Mouse (Mus musculus): ENCODE results near the gene Sobp. TPM values are rescaled to one million over a fixed set of nuclear protein-coding genes. Genes with fewer than 3 reads are reported as not detected.

Gene Sobp
- polyA plus RNA-seq, 1 experiment from 2014 or later: 0.27 TPM

DNA sequence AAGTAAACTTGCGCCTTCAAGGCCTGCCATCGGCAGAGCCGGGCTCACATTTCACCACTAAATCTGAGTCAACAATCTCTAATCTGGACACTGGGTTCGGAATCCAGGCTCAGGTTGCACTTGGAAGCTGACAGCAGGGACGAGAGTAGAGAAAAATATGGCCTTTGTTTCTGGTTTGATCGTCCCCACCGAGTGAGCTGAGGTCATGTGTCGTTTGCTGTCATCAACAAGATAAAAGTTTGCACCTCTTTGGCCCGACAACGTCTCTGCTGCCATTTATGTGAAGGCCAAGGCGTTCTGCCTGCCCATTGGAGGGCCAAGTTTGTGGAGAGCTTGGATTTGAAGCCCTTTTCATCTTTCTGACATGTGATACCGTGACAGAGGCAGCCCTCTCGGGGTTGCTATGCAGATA, 178.8 kb downstream of the Sobp start:
- no peak for ATAC-seq
- no peaks in the 10 kb centered on the region for H3K27me3 ChIP-seq
- no peak for TF ChIP-seq CTCF (IDR thresholded peaks at IDR 0.05)
- CTCF ChIA-PET: no interaction called here
- POLR2A ChIA-PET: no interaction called here
- no peak for DNase-seq (ENCODE audit: low read depth, low spot score)
- in situ Hi-C loops (cut with MboI; ENCODE audit: low pct_unique_long_range_greater_than_20kb): no loop called here

DNA sequence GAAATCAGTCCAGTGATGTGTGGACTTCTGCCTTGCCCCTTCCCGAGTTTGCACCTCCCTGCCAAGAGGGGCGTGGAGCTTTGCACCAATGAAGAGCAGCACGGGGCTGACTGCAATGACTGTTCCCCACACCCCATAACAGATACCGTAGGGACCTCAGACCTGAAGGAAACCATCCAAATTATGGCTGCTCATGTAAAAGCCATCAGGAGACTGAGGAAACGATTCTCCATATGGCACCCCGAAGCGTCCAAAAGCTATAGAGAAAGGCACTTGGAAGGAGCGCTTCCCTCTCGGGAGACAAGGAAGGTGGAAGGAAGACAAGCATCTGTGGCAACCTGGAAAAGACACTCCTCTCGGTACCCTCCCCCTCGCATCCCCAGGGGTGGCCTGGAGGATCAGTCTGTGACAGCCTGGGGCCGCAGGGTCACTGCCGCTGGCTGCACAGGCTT, 180.0 kb downstream of the Sobp start:
- DNase-seq (ENCODE audit: low read depth, low spot score) (no peak), ATAC-seq (no peak)
- ChIA-PET POLR2A (no interaction called here), CTCF (interaction anchor here (1.2 kb wide), 1 partner anchor 10 kb away, joined by 3 read pairs; no protein-coding TSS in a partner anchor)
- in situ Hi-C loops (cut with MboI; ENCODE audit: low pct_unique_long_range_greater_than_20kb): no loop called here
- no peak for TF ChIP-seq CTCF (IDR thresholded peaks at IDR 0.05)
- no peaks in the 10 kb centered on the region for H3K27me3 ChIP-seq

DNA sequence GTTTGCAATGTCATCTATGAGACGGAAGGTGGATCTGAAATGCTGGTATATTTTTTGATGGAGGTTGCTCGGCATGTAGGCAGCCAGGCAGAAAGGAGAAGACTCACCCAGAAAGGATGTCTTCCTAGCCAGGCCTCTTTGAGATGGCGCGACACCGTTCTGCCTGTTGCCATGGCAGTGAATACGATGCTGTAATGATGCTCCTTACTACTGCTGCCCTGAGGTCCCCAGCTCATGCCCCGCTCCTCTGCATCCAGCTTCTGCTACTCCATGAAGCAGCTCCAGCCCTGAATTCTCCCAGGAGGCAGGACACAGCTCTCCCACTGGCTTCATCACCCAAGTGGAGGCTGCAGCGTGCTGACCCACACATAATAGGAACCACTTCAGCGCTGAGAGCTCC, 183.3 kb downstream of the Sobp start:
- TF ChIP-seq CTCF (IDR thresholded peaks at IDR 0.05): no peak
- no peak for ATAC-seq
- no peaks in the 10 kb centered on the region for H3K27me3 ChIP-seq
- in situ Hi-C loops (cut with MboI; ENCODE audit: low pct_unique_long_range_greater_than_20kb): no loop called here
- ChIA-PET CTCF (no interaction called here), POLR2A (no interaction called here)
- no peak for DNase-seq (ENCODE audit: low read depth, low spot score)

DNA sequence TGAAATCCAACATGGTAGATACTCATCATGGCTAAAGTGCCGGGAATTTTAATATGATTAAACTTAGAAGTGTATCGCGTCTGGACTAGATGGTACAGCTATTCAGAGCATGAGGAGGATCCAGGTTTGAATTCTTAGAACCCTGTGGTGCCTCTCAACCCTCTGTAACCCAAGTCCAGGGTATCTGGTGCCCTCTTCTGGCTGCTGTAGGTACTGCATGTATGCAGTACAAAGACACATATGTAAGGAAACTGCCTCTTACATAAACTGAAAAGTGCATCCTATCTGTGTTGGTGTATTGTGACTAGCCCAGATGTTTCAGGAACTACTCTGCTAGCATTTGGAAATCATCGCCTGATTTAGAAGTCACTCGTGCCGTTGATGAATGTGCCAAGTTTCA, 184.4 kb downstream of the Sobp start:
- ChIA-PET POLR2A (no interaction called here), CTCF (interaction anchor here (1.0 to 5.9 kb wide), 6 partner anchors 8 to 31 kb away, joined by 3 to 42 read pairs (median 4); no protein-coding TSS in a partner anchor)
- in situ Hi-C loops (cut with MboI; ENCODE audit: low pct_unique_long_range_greater_than_20kb): no loop called here
- DNase-seq (ENCODE audit: low read depth, low spot score): no peak
- TF ChIP-seq CTCF (IDR thresholded peaks at IDR 0.05): peak; percentile 73
- H3K27me3 ChIP-seq: no peaks in the 10 kb centered on the region
- ATAC-seq: no peak

DNA sequence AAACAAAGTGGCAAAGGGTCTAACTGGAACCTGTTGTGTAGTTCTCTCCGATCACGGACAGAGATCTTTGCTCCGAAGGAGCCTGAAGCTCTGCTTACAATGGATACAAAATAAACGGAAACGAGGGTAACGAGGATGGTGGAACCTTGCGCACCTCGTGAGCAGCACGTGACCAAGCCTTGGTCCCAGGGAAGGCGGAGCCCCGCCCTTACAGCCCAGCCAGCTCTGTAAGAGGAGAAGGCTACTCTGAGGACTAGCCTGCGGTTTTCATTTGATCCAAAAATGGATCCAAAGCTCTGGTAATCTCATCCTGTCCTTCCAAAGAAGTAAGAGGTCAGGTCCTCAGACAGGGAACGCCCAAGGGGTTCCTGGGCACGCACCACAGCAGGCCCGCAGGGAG, 185.7 kb downstream of the Sobp start:
- POLR2A ChIA-PET: no interaction called here
- no peak for ATAC-seq
- no peaks in the 10 kb centered on the region for H3K27me3 ChIP-seq
- CTCF ChIA-PET: interaction anchor here (1.2 to 5.9 kb wide), 5 partner anchors 11 to 43 kb away, joined by 3 to 42 read pairs (median 4); no protein-coding TSS in a partner anchor
- in situ Hi-C loops (cut with MboI; ENCODE audit: low pct_unique_long_range_greater_than_20kb): no loop called here
- no peak for DNase-seq (ENCODE audit: low read depth, low spot score)
- no peak for TF ChIP-seq CTCF (IDR thresholded peaks at IDR 0.05)

DNA sequence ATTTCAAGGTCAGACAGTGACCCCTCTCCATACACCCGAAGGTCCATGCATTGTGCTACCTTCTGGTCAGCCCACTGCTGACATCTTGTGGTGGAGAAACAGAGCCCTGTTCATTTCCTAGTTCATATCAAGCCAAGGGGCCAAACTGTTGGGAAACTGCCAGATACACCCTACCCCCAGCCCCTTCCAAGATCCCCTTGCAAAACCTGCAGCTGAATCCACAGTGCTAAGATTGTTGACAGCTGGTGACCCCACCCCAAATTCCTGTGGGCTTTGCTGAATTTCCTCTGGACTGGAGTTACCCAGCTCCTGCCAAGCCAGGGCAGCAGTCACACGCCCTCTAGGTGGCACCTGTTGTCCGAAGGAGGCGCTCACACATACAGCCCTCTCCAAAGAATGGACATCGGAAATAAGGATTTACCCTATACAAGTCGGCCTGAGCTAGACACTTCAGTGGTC, 186.7 kb downstream of the Sobp start:
- POLR2A ChIA-PET: no interaction called here
- peak; percentile 66 for ATAC-seq

DNA sequence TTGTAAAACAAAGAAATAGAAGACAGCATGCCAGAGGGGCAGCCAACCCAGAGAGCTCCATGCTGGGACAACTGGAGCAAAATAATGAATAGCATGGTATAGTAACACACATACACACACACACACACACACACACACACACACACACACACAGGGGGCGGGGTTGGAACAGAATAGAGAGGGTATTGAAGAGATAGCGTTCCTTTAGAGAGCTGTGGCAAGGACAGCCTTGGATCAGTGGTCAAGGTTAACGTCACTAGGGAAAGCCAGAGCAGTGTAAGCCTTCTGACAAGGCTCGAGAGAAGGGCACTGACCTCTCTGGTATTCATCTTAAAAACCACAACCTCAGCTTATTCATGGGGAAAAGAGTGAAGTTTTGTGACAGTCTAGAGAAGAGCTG, 189.4 kb downstream of the Sobp start:
- ChIA-PET CTCF (interaction anchor here (5.9 kb wide), 1 partner anchor 26 kb away, joined by 42 read pairs; no protein-coding TSS in a partner anchor), POLR2A (interaction anchor here (0.6 to 1.2 kb wide), 2 partner anchors 28 to 87 kb away, joined by 3 to 5 read pairs; no protein-coding TSS in a partner anchor)
- H3K27me3 ChIP-seq: no peaks in the 10 kb centered on the region
- in situ Hi-C loops (cut with MboI; ENCODE audit: low pct_unique_long_range_greater_than_20kb): no loop called here
- ATAC-seq (no peak), DNase-seq (ENCODE audit: low read depth, low spot score) (no peak)
- TF ChIP-seq CTCF (IDR thresholded peaks at IDR 0.05): no peak

More for the DNA sequence above, 186.7 kb downstream of the Sobp start:
- TF ChIP-seq CTCF (IDR thresholded peaks at IDR 0.05): peak; percentile 81
- CTCF ChIA-PET: interaction anchor here (1.4 to 5.9 kb wide), 7 partner anchors 10 to 465 kb away, joined by 3 to 42 read pairs (median 6); no protein-coding TSS in a partner anchor
- DNase-seq (ENCODE audit: low read depth, low spot score): peak; percentile 7
- in situ Hi-C loops (cut with MboI; ENCODE audit: low pct_unique_long_range_greater_than_20kb): no loop called here
- H3K27me3 ChIP-seq: no peaks in the 10 kb centered on the region

DNA sequence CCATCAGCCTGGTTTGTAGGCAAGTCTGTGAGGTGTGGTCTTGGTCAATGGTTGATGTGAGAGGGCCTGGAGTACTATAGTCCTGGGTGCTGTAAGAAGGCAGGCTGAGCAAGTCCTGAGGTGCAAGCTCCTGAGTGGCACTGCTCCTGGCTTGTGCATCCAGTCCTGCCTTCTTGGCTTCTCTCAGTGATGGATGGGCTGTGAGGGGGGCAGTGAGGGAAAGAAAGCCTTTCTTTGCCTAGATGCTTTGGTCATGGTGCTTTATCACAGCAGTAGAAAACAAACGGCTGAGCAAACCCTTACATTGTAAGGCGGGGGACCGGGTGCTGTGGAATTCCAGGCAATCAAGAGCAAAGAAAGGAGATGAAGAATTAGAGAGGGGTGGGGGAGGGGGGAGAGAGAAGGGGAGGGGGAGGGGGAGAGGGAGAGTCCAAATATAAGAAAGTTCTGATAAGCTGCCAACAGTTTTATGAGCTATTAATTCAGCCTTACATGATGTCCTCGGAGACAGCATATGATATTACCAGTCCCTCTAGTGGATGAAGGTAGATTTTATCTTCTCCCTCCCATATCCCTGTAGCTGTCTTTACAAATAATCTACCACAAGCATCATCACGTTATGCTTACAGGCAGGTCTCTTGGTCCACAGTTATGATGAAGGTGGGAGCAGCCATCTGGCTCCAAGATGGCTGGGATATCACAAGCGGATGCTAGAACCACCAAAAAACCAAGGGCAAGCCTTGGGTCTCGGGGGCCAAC, 193.2 kb downstream of the Sobp start:
- ChIA-PET CTCF (interaction anchor here (1.0 to 1.8 kb wide), 3 partner anchors 9 to 196 kb away, joined by 3 to 4 read pairs (median 3); no protein-coding TSS in a partner anchor), POLR2A (interaction anchor here (0.5 kb wide), 1 partner anchor 1965 kb away, joined by 3 read pairs; no protein-coding TSS in a partner anchor)
- in situ Hi-C loops (cut with MboI; ENCODE audit: low pct_unique_long_range_greater_than_20kb): no loop called here
- no peaks in the 10 kb centered on the region for H3K27me3 ChIP-seq
- TF ChIP-seq CTCF (IDR thresholded peaks at IDR 0.05): no peak
- ATAC-seq (no peak), DNase-seq (ENCODE audit: low read depth, low spot score) (no peak)

DNA sequence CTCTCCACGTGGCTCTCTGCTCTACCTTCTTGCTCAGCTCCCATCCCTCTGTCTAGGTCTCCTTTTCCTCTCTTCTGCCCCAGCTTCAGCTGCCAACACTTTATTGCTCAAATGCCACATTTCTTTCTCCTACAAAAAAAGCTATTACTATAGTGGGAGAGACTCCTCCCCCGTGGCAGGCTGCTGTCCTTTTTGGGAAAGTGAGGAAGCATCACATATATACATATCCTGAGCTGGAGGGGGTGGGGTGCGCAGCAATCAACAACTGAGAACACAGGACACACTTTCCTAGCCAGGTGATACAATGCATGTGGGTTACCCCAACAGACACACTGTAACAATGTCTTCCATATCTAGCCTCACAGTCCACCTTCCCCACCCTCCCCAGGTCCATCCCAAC, 196.0 kb downstream of the Sobp start:
- TF ChIP-seq CTCF (IDR thresholded peaks at IDR 0.05): no peak
- ChIA-PET POLR2A (no interaction called here), CTCF (interaction anchor here (1.6 kb wide), 1 partner anchor 11 kb away, joined by 5 read pairs; no protein-coding TSS in a partner anchor)
- ATAC-seq: no peak
- no peak for DNase-seq (ENCODE audit: low read depth, low spot score)
- in situ Hi-C loops (cut with MboI; ENCODE audit: low pct_unique_long_range_greater_than_20kb): no loop called here
- no peaks in the 10 kb centered on the region for H3K27me3 ChIP-seq

DNA sequence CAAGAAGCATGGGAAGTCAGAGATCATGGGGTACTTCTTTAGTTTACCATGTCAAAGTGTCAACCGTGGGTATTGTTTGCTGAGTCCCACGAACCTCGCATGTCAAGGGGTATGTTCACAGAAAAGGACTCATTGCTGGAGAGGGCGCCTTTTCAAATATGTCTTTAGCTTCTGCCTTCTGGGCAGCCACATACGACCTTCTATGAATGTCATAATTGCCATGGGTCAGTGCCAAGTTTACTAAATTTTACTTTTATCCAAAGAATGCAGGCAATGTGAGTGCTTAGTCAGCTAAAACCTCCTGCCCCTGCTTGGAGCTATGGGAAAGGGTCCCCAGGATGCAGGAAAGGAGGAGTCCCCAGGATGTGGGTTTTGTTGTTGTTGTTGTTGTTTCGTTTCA, 197.8 kb downstream of the Sobp start:
- H3K27me3 ChIP-seq: no peaks in the 10 kb centered on the region
- ATAC-seq: no peak
- no peak for DNase-seq (ENCODE audit: low read depth, low spot score)
- CTCF ChIA-PET: no interaction called here
- TF ChIP-seq CTCF (IDR thresholded peaks at IDR 0.05): no peak
- POLR2A ChIA-PET: no interaction called here
- in situ Hi-C loops (cut with MboI; ENCODE audit: low pct_unique_long_range_greater_than_20kb): no loop called here

DNA sequence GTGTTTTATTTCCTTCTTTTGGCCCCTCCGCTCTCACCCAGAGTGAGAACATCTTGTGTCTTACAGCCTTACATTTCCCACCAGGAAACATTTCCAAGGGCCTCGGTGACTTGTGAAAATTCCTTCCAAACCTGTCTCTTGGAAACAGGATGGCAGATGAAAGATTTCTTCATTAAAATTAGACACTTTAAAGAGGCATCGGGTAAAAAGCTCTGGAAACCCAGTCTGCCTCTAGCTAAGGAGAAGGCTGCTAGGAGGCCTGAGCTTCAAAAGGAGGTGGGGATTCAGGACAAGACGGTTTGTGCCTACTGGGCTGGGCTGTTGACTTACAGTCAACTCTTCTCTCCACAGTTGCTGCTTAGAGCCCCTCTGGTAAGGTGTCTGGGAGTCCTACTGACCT, 200.8 kb downstream of the Sobp start:
- H3K27me3 ChIP-seq: no peaks in the 10 kb centered on the region
- ChIA-PET POLR2A (no interaction called here), CTCF (no interaction called here)
- in situ Hi-C loops (cut with MboI; ENCODE audit: low pct_unique_long_range_greater_than_20kb): no loop called here
- DNase-seq (ENCODE audit: low read depth, low spot score) (no peak), ATAC-seq (no peak)
- no peak for TF ChIP-seq CTCF (IDR thresholded peaks at IDR 0.05)
